Mouse (Mus musculus): Measurements from ENCODE around the gene Asic2.

The Asic2 gene

DNA sequence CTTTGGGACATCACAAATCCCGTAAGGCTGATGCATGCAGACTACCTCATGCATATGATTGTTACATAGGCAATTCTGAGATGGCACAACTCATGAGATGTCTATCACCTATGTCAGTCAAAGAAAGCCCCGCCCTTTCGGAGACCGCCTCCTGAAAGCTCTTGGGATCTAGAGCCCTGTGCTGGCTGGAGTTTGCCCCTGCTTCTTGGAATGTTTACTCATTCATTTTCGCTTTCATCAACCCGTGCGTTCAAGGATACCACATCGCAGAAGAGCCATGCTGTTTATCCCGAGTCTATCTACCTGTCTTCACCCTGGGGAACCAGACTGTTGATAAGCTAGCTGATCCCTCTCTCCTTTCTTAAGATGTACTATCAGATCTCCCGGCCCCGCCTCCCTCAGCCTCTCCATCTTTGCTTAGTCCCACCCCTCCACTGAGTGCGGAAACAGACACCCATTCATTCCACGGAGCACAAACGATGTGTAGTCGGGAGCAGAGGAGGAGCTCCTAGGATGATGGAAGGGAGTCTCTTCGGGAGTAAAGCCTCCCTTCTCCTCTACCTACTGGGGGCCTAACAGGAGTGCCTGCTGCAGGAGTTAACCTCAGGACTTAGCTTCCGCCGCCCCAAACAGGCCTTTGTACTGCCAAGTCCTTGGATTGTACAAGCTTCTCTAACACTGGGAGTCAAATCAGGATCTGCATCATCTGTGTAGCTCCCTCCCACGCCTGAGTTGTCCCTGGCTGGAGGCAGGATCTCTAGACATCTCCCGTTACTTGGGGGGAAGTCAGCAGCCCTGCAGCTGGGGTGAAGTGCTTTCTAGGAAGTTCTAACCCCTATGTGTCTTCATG lies 356.1 kb downstream of the Asic2 start:
- DNase-seq (ENCODE audit: low read depth, low spot score): peak; percentile 88

DNA sequence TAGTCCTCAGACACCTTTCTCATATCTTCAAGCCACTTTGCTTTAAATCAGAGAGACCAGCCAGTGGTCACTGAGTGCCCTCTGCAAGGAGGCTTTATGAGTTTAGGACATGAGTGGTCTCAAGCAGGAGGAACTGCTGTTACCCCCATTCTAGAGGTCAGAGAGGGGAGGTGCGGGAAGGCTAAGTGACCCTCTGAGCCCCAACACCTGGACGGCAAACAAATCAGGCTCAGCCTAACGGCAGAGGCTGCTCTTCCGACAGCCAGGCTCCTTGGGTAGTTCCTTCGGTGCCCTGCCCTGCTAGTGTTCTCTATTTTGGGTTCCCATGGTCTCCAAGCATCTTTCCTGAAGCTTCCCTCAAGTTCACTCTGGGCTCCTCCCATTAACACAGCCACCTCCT lies 357.8 kb downstream of the Asic2 start:
- no peak for DNase-seq (ENCODE audit: low read depth, low spot score)

GRCm38 (mm10) chr11:81602971-81603370 lies 365.3 kb downstream of the Asic2 start:
- DNase-seq (ENCODE audit: low read depth, low spot score): no peak

DNA sequence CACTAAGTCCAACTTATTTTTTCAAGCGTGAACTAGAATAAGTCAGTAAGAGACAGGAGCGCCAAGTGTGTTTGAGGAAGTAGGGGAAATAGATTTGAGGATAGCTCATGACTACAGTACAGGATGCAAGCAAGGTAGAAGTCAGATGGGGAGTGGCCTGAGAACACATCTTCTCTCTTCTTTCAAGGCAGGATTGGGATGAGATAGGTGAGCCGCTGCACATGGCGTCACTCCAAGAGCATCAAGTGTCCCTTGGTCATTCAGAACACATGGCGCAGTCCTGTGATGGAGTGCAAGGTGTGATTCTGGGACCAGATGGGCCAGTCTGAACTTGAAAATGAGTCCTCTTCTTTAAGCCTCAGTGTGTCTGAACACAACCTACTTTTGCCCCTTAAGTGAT lies 366.5 kb downstream of the Asic2 start:
- no peak for DNase-seq (ENCODE audit: low read depth, low spot score)

GRCm38 (mm10) chr11:81597601-81598000 lies 370.7 kb downstream of the Asic2 start:
- no peak for DNase-seq (ENCODE audit: low read depth, low spot score)

GRCm38 (mm10) chr11:81595235-81595634 lies 373.0 kb downstream of the Asic2 start:
- no peak for DNase-seq (ENCODE audit: low read depth, low spot score)

GRCm38 (mm10) chr11:81592776-81593175 lies 375.5 kb downstream of the Asic2 start:
- no peak for DNase-seq (ENCODE audit: low read depth, low spot score)

DNA sequence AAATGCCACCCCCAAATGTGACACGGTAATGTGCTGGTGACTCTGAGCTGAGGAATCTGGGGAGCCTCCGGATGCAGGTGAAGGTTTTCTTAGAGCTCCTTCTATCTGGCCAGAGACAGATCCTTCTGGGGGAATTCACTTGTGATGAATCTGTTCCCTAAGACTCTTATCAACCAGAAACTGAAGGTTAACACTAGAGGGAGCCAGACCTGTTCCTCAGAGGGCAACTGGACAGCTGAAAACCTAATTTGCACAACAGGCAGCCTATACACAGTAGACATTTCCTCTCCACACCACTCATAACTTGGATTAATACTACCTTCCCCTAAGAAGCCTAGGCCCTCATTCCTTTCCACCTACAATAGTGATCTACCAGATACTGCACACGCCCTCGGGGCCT lies 377.3 kb downstream of the Asic2 start:
- peak; percentile 56 for DNase-seq (ENCODE audit: low read depth, low spot score)

- DNase-seq (ENCODE audit: low read depth, low spot score): peak; percentile 85
These were observed 379.6 kb downstream of the Asic2 start for GRCm38 (mm10) chr11:81588630-81589029.

- DNase-seq (ENCODE audit: low read depth, low spot score): no peak
These were observed 380.3 kb downstream of the Asic2 start for GRCm38 (mm10) chr11:81587942-81588341.

DNA sequence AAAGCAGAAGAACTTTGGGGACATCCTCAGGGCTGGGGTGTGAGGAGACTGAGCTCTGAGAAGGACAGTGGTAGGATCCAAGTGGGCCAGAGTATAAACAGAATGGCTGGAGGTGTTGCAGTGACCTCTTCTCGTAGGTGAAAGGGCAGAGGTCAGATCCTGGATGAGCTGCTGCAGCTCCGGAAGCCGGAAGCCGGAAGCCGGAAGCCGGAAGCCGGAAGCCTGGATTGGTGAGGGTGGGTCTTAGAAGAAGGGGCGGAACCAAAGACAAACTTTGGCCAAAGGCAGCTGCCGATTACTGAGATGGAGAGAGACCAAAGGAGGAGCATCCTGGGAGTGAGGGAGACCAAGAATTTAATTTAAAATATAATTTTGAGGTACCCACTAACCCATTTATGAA lies 381.1 kb downstream of the Asic2 start:
- peak; percentile 72 for DNase-seq (ENCODE audit: low read depth, low spot score)

- no peak for DNase-seq (ENCODE audit: low read depth, low spot score)
These were observed 383.8 kb downstream of the Asic2 start for GRCm38 (mm10) chr11:81584506-81584905.

DNA sequence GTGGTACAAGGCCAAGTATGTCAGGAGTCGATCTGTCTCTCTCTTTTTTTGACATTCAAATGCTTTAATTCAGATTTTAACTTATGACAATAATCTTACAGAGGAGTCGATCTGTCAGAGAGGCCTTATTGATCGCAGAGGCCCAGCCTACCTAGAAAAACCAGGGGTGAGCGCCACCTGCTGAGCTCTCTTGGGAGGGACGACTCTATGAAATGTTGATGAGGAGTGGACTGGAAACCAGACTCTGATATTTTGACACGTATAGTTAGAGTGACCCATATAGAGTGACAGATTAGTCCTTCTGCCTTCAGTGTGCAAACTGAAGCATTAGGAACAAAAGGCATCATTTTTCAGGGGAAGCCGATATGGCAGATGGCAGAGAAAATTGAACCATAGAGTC lies 385.1 kb downstream of the Asic2 start:
- peak; percentile 34 for DNase-seq (ENCODE audit: low read depth, low spot score)

DNA sequence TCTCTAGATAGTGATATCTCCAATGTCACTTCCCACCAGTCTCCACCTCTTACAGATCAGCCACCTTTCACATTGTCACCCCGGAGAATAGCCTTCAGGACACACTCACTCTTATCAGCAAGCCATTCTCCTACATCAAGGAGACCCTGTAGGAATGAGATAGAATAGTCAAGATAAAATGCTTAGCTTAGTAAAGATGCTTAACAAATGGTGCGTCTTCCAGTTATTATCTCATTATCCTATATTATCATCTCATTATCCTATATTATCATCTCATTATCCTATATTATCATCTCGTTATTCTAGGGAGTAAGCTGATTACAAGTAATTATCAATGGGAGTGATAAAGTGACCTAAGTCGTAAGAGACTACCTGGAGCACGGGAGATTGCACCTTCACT lies 386.1 kb downstream of the Asic2 start:
- DNase-seq (ENCODE audit: low read depth, low spot score): no peak

GRCm38 (mm10) chr11:81579753-81580152 lies 388.5 kb downstream of the Asic2 start:
- no peak for DNase-seq (ENCODE audit: low read depth, low spot score)

- no peak for DNase-seq (ENCODE audit: low read depth, low spot score)
These were observed 397.9 kb downstream of the Asic2 start for GRCm38 (mm10) chr11:81570406-81570805.

- DNase-seq (ENCODE audit: low read depth, low spot score): no peak
These were observed 403.4 kb downstream of the Asic2 start for GRCm38 (mm10) chr11:81564857-81565256.

DNA sequence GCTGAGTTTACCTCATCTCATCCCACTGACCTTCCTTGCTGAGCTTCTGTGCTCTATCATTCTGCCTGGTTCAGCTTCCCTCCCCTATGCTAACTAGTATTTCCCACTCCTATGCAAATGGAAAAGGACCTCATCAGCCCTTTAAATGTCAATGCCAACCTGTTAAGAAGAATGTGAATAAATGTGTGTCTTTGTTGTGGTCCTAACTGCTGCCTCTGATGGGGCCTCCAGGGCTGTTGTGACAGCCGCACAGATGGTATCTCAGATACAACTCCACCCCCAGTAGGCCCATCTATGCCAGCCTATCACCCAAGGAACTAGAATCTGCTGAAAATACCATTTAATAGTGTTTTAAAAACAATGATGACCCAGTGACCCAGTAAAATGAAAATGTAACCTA lies 407.9 kb downstream of the Asic2 start:
- peak; percentile 65 for DNase-seq (ENCODE audit: low read depth, low spot score)

DNA sequence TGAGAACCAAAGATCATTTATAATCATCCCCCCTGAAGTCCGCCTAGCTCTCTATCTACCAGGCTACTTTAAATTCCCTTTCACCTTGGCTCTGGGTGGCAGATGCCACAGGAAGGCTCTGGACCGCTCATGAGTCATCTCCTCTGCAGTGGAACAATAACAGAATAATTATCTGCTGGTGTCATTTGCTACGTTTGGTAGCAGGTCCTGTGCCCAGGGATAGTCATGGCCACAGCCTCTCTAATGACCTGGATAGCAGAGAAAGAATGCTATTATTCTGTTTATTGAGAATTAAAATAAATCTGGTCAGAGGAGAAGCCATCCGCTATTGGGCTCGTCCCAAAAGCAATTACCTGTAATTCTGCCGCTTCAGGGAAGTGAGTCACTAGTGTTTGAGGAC lies 425.1 kb downstream of the Asic2 start:
- no peak for DNase-seq (ENCODE audit: low read depth, low spot score)

DNA sequence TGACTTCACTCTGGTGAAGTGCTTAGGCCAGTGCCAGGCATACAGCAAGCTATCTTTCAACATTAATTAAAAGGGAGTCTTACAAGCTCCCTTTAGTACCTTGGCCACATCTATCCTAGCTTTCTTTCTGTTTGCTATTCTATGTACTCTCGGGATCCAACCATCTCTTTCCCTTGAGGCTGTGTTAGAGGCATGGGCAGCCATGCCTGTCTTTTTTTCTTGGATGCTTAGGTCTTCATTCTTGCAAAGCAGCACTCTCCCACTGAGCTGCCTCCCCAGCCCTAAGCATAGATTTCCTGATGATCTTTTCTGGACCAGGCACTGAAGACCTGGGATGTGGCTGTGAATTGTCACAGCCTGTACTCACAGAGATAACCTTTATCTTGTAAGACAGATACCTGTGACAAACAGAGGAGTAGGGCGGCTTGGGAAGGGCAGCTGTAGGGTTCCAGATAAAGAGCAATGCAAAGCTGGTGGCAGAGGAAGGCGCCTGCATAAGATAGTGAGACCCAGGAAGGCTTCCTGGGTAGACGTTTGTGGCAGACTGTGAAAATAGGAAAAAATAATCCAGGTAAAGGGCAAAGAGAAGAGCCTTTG lies 433.0 kb downstream of the Asic2 start:
- no peak for DNase-seq (ENCODE audit: low read depth, low spot score)

- DNase-seq (ENCODE audit: low read depth, low spot score): peak; percentile 63
These were observed 433.6 kb downstream of the Asic2 start for GRCm38 (mm10) chr11:81534686-81535085.

- peak; percentile 81 for DNase-seq (ENCODE audit: low read depth, low spot score)
These were observed 436.4 kb downstream of the Asic2 start for GRCm38 (mm10) chr11:81531906-81532305.

GRCm38 (mm10) chr11:81522927-81523326 lies 445.3 kb downstream of the Asic2 start:
- no peak for DNase-seq (ENCODE audit: low read depth, low spot score)

Measured in ZHBTc4 (cell line).